Mouse (Mus musculus): Measurements from ENCODE around the gene Gm10799.

DNA sequence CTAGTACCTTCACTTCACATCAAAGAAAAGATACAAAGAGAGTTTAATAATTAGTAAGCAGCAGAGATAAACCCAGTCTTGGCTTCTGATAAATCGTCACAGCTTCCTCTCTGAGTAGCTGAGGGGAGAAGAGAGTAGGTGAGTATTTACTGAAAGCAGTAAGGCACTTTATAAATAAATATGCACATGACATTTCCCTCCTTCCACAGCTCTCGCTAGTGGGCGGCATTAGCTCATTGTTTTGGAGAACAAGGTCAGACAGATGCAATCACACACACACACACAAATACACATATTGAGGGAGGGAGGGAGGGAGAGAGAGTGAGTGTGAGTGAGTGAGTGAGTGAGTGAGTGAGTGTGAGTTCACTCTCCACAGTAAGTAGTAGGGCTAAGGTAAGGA lies 32.0 kb downstream of the Gm10799 start:
- TF ChIP-seq CTCF (conservative IDR thresholded peaks at IDR 0.05; ENCODE audit: low read length), result no peak
- no peak for TF ChIP-seq POU5F1 (IDR thresholded peaks at IDR 0.05; ENCODE audit: borderline replicate concordance, low read length)
- no peak for TF ChIP-seq NANOG (IDR thresholded peaks at IDR 0.05; ENCODE audit: borderline replicate concordance, low read length)

Measured in E14TG2a.4 (cell line).